ENCODE assay signal across 19 mouse cellular contexts in genomic region chr16:25899657-25900056, GRCm38 (mm10).
A peak's percentile ranks its signal among the peaks of the same experiment; 100 is the strongest.
DNase-seq lines count a peak whose midpoint lies in the region; ATAC-seq lines count a peak whose summit lies in the region.
"Had no signal": no experiment of that assay in that cellular context is flagged by ENCODE, and none has a peak within 500 bp of the region (broad histone marks: within the 10 kb centered on the region; RNA-seq: fewer than 3 reads in every experiment).

No protein-coding gene starts in this region.

- no peaks in the 10 kb centered on the region for H3K36me3 ChIP-seq in lung, embryonic 15.5 days
- H3K36me3 ChIP-seq: embryonic facial prominence, embryonic 13.5 days; forebrain, embryonic 12.5 days; hindbrain, embryonic 12.5 days had no signal

- no peaks in the 10 kb centered on the region for H3K27me3 ChIP-seq in lung, embryonic 15.5 days
- H3K27me3 ChIP-seq: embryonic facial prominence, embryonic 13.5 days; forebrain, embryonic 12.5 days; hindbrain, embryonic 12.5 days had no signal

- peak; percentile 60 for DNase-seq in kidney, adult 9 months
- DNase-seq in kidney, postnatal 25 days: no peak
- DNase-seq in lung, postnatal 4 days: no peak
- peak; percentile 84 for DNase-seq in adipocyte (ENCODE audit: low spot score)
- DNase-seq in lung, postnatal 14 days: peak; percentile 18
- DNase-seq in layer of hippocampus, postnatal 25 days (ENCODE audit: extremely low spot score in 1 of 2, low spot score in 1 of 2): no peak
- DNase-seq: adrenal gland, postnatal 10 days; cerebellum, adult 11 months; cerebellum, adult 8-10 months; cerebellum, postnatal 14 days; gastrocnemius, postnatal 14 days; heart, postnatal 10 days; heart, postnatal 4 days had no signal

- ATAC-seq in lung, embryonic 15.5 days (ENCODE audit: borderline replicate concordance, extremely low read depth, low FRiP score, low TSS enrichment): peak; percentile 31; the same call in 1 of the 2 replicates
- no peak for ATAC-seq in granulocyte monocyte progenitor cell, adult 5-6 weeks (replicated peaks; ENCODE audit: poor library complexity, severe bottlenecking)
- ATAC-seq: forebrain, embryonic 16.5 days had no signal

- no peak overlapping the region for H3K4me3 ChIP-seq in lung, embryonic 15.5 days
- H3K4me3 ChIP-seq: embryonic facial prominence, embryonic 13.5 days; forebrain, embryonic 12.5 days; hindbrain, embryonic 12.5 days had no signal

- 40% methylated on average over 2 of the region's 2 CpGs for WGBS in lung, embryonic 15.5 days

- H3K27ac ChIP-seq in lung, embryonic 15.5 days: peak overlapping the region; percentile 56
- H3K27ac ChIP-seq: embryonic facial prominence, embryonic 13.5 days; forebrain, embryonic 12.5 days; hindbrain, embryonic 12.5 days had no signal

- H3K9ac ChIP-seq in lung, embryonic 15.5 days: no peak overlapping the region
- H3K9ac ChIP-seq: embryonic facial prominence, embryonic 13.5 days; forebrain, embryonic 12.5 days; hindbrain, embryonic 12.5 days had no signal

- no peak overlapping the region for H3K4me2 ChIP-seq in lung, embryonic 15.5 days
- H3K4me2 ChIP-seq: embryonic facial prominence, embryonic 13.5 days; forebrain, embryonic 12.5 days; hindbrain, embryonic 12.5 days had no signal

- peaks cover 5% of the 10 kb centered on the region; the same call in 1 of the 2 replicates for H3K4me1 ChIP-seq in lung, embryonic 15.5 days
- H3K4me1 ChIP-seq: embryonic facial prominence, embryonic 13.5 days; forebrain, embryonic 12.5 days had no signal

- H3K9me3 ChIP-seq in lung, embryonic 15.5 days: no peaks in the 10 kb centered on the region
- H3K9me3 ChIP-seq: embryonic facial prominence, embryonic 13.5 days; forebrain, embryonic 12.5 days; hindbrain, embryonic 12.5 days had no signal

Comparison
In these comparisons a context has a peak if more than half of its experiments do, and no peak if none do; other contexts are left out.
1. DNase-seq: peak in kidney, adult 9 months (single experiment), adipocyte (single experiment) and lung, postnatal 14 days (single experiment); none in kidney, postnatal 25 days (0 of 2), lung, postnatal 4 days (0 of 2) and layer of hippocampus, postnatal 25 days (0 of 2).